Mouse (Mus musculus) forebrain, embryonic 16.5 days (tissue): ENCODE measurements around the gene Csmd2. TPM values are rescaled to one million over a fixed set of nuclear protein-coding genes. Genes with fewer than 3 reads are reported as not detected.

Experiments used
- ATAC-seq: fragments of 200-750 bp; cut with Nextera tagmentation; 2 replicates; pipeline ENCODE4 v1.8.0; 2017; ENCODE audit warnings: mild to moderate bottlenecking, moderate library complexity
- H3K27ac ChIP-seq: fragments of 300-500 bp; sonication (generic); 2 replicates; pipeline ENCODE4 v1.5.1; 2014; ENCODE audit warnings: low read length, control low read depth
- H3K27me3 ChIP-seq: fragments of 300-500 bp; sonication (generic); replicated peaks from 2 replicates; pipeline ENCODE4 v1.6.1; 2014; ENCODE audit warnings: low read length; ENCODE audit not compliant: control insufficient read depth, insufficient read depth
- H3K36me3 ChIP-seq: fragments of 300-500 bp; sonication (generic); 2 replicates; pipeline ENCODE4 v1.6.1; 2014; ENCODE audit not compliant: control insufficient read depth, insufficient read depth
- H3K4me1 ChIP-seq: fragments of 300-500 bp; sonication (generic); replicated peaks from 2 replicates; pipeline ENCODE4 v1.6.1; 2014; ENCODE audit warnings: low read length; ENCODE audit not compliant: control insufficient read depth, insufficient read depth
- H3K4me2 ChIP-seq: fragments of 300-500 bp; sonication (generic); 2 replicates; pipeline ENCODE4 v1.6.1; 2014; ENCODE audit warnings: mild to moderate bottlenecking, low read length, control low read depth
- H3K4me3 ChIP-seq: fragments of 300-500 bp; sonication (generic); replicated peaks from 2 replicates; pipeline ENCODE4 v1.5.1; 2014; ENCODE audit warnings: mild to moderate bottlenecking, low read length, control low read depth
- H3K9ac ChIP-seq: fragments of 300-500 bp; sonication (generic); replicated peaks from 2 replicates; pipeline ENCODE4 v1.6.1; 2014; ENCODE audit warnings: low read depth, low read length, control low read depth
- H3K9me3 ChIP-seq: fragments of 300-500 bp; sonication (generic); 2 replicates; pipeline ENCODE4 v1.6.1; 2016; ENCODE audit warnings: low read length; ENCODE audit not compliant: control insufficient read depth
- WGBS: fragments of 180-500 bp; shearing (Covaris S2); extraction: QIAGEN DNeasy Blood & Tissue Kit; methylation state at CpG from one replicate; pipeline ENCODE4 v1.1.7; 2014; 5-methylcytosine and 5-hydroxymethylcytosine counted together
- polyA plus RNA-seq: library from polyadenylated mRNA; unstranded; fragments of >200 nt; fragmentation: Nextera tagmentation; extraction: Ambion mirVana; gene quantifications from 2 replicates; pipeline ENCODE4 v1.2.1, GENCODE M21; 2015

Gene Csmd2
- polyA plus RNA-seq, 1 experiment from 2014 or later, result 11.2 TPM

- H3K27ac ChIP-seq, result no peak overlapping the region
- H3K9me3 ChIP-seq, result no peaks in the 10 kb centered on the region
- no peaks in the 10 kb centered on the region for H3K27me3 ChIP-seq
- H3K9ac ChIP-seq, result no peak overlapping the region
- no peak overlapping the region for H3K4me2 ChIP-seq
- 96% methylated on average over 4 of the region's 4 CpGs for WGBS
- ATAC-seq, result no peak
- H3K4me1 ChIP-seq, result peaks cover 5% of the 10 kb centered on the region
- no peaks in the 10 kb centered on the region for H3K36me3 ChIP-seq
- no peak overlapping the region for H3K4me3 ChIP-seq
These were observed 161.9 kb downstream of the Csmd2 start for GRCm38 (mm10) chr4:128149524-128149923.

- Histone ChIP-seq H3K9me3 (no peaks in the 10 kb centered on the region), H3K27ac (no peak overlapping the region), H3K4me3 (no peak overlapping the region), H3K27me3 (no peaks in the 10 kb centered on the region), H3K4me1 (peaks cover 5% of the 10 kb centered on the region), H3K4me2 (no peak overlapping the region), H3K9ac (no peak overlapping the region), H3K36me3 (no peaks in the 10 kb centered on the region)
- 64% methylated on average over 3 of the region's 3 CpGs for WGBS
- ATAC-seq, result no peak
These were observed 164.4 kb downstream of the Csmd2 start for GRCm38 (mm10) chr4:128152066-128152465.

GRCm38 (mm10) chr4:128153144-128153543 is 165.5 kb downstream of the Csmd2 start:
- Histone ChIP-seq H3K9ac (no peak overlapping the region), H3K27me3 (no peaks in the 10 kb centered on the region), H3K27ac (no peak overlapping the region), H3K4me3 (no peak overlapping the region), H3K9me3 (no peaks in the 10 kb centered on the region), H3K4me1 (peaks cover 5% of the 10 kb centered on the region), H3K4me2 (no peak overlapping the region), H3K36me3 (no peaks in the 10 kb centered on the region)
- ATAC-seq, result no peak
- 98% methylated on average over 4 of the region's 4 CpGs for WGBS

- H3K4me2 ChIP-seq, result no peak overlapping the region
- H3K4me3 ChIP-seq, result no peak overlapping the region
- 9% methylated on average over 3 of the region's 3 CpGs for WGBS
- no peaks in the 10 kb centered on the region for H3K9me3 ChIP-seq
- no peak overlapping the region for H3K9ac ChIP-seq
- ATAC-seq, result no peak
- no peaks in the 10 kb centered on the region for H3K36me3 ChIP-seq
- no peak overlapping the region for H3K27ac ChIP-seq
- peaks cover 5% of the 10 kb centered on the region for H3K4me1 ChIP-seq
- H3K27me3 ChIP-seq, result no peaks in the 10 kb centered on the region
These were observed 167.6 kb downstream of the Csmd2 start for GRCm38 (mm10) chr4:128155226-128155625.

- H3K4me2 ChIP-seq, result no peak overlapping the region
- H3K27me3 ChIP-seq, result no peaks in the 10 kb centered on the region
- H3K4me1 ChIP-seq, result no peaks in the 10 kb centered on the region
- H3K36me3 ChIP-seq, result no peaks in the 10 kb centered on the region
- WGBS, result 80% methylated on average over 2 of the region's 2 CpGs
- H3K9ac ChIP-seq, result no peak overlapping the region
- H3K4me3 ChIP-seq, result no peak overlapping the region
- no peak for ATAC-seq
- no peaks in the 10 kb centered on the region for H3K9me3 ChIP-seq
- no peak overlapping the region for H3K27ac ChIP-seq
These were observed 173.0 kb downstream of the Csmd2 start for GRCm38 (mm10) chr4:128160656-128161055.

- H3K27me3 ChIP-seq, result no peaks in the 10 kb centered on the region
- whole genome bisulfite sequencing, result 94% methylated on average over 8 of the region's 8 CpGs
- no peaks in the 10 kb centered on the region for H3K9me3 ChIP-seq
- H3K36me3 ChIP-seq, result no peaks in the 10 kb centered on the region
- no peak for ATAC-seq
- no peak overlapping the region for H3K9ac ChIP-seq
- no peak overlapping the region for H3K27ac ChIP-seq
- H3K4me3 ChIP-seq, result no peak overlapping the region
- H3K4me2 ChIP-seq, result no peak overlapping the region
- H3K4me1 ChIP-seq, result no peaks in the 10 kb centered on the region
These were observed 182.5 kb downstream of the Csmd2 start for GRCm38 (mm10) chr4:128170181-128170580.

- no peak overlapping the region for H3K4me3 ChIP-seq
- H3K9ac ChIP-seq, result no peak overlapping the region
- H3K9me3 ChIP-seq, result no peaks in the 10 kb centered on the region
- H3K36me3 ChIP-seq, result no peaks in the 10 kb centered on the region
- no peaks in the 10 kb centered on the region for H3K4me1 ChIP-seq
- H3K4me2 ChIP-seq, result no peak overlapping the region
- ATAC-seq, result 0 out of 2 replicates have a peak, but pooled peaks have one; percentile 28
- no peak overlapping the region for H3K27ac ChIP-seq
- H3K27me3 ChIP-seq, result no peaks in the 10 kb centered on the region
- 65% methylated on average over 9 of the region's 9 CpGs for WGBS
These were observed 183.6 kb downstream of the Csmd2 start for GRCm38 (mm10) chr4:128171233-128171632.

GRCm38 (mm10) chr4:128171701-128172100 is 184.0 kb downstream of the Csmd2 start:
- no peaks in the 10 kb centered on the region for H3K36me3 ChIP-seq
- no peaks in the 10 kb centered on the region for H3K4me1 ChIP-seq
- no peaks in the 10 kb centered on the region for H3K9me3 ChIP-seq
- H3K27me3 ChIP-seq, result no peaks in the 10 kb centered on the region
- H3K9ac ChIP-seq, result no peak overlapping the region
- no peak for ATAC-seq
- H3K27ac ChIP-seq, result no peak overlapping the region
- H3K4me2 ChIP-seq, result no peak overlapping the region
- 100% methylated on average over 1 of the region's 1 CpGs for WGBS
- H3K4me3 ChIP-seq, result no peak overlapping the region

- 47% methylated on average over 8 of the region's 8 CpGs for WGBS
- no peak overlapping the region for H3K4me2 ChIP-seq
These were observed 191.3 kb downstream of the Csmd2 start for GRCm38 (mm10) chr4:128178974-128179373.

GRCm38 (mm10) chr4:128179581-128179980 is 191.9 kb downstream of the Csmd2 start:
- H3K9ac ChIP-seq, result no peak overlapping the region
- H3K27me3 ChIP-seq, result no peaks in the 10 kb centered on the region
- peak overlapping the region; percentile 24; the same call in 1 of the 2 replicates for H3K27ac ChIP-seq
- no peak for ATAC-seq
- H3K36me3 ChIP-seq, result no peaks in the 10 kb centered on the region
- peaks cover 10% of the 10 kb centered on the region for H3K4me1 ChIP-seq
- no peak overlapping the region for H3K4me2 ChIP-seq
- H3K4me3 ChIP-seq, result no peak overlapping the region
- H3K9me3 ChIP-seq, result no peaks in the 10 kb centered on the region
- 80% methylated on average over 2 of the region's 2 CpGs for WGBS

More at GRCm38 (mm10) chr4:128178974-128179373, 191.3 kb downstream of the Csmd2 start:
- ATAC-seq, result peak; percentile 62
- H3K4me3 ChIP-seq, result no peak overlapping the region
- peaks cover 10% of the 10 kb centered on the region for H3K4me1 ChIP-seq
- peak overlapping the region; percentile 24; the same call in 1 of the 2 replicates for H3K27ac ChIP-seq
- no peak overlapping the region for H3K9ac ChIP-seq
- H3K9me3 ChIP-seq, result no peaks in the 10 kb centered on the region
- no peaks in the 10 kb centered on the region for H3K27me3 ChIP-seq
- no peaks in the 10 kb centered on the region for H3K36me3 ChIP-seq
